Mouse (Mus musculus): ENCODE measurements around the gene Olfr884. TPM values are rescaled to one million over a fixed set of nuclear protein-coding genes. Genes with fewer than 3 reads are reported as not detected.

Gene Olfr884
- not detected in 2 replicates for total RNA-seq (2023)

GRCm38 (mm10) chr9:38046255-38046654 is at the start of gene Olfr884:
Gene Olfr884, plus strand, starts transcription at chr9:38046555.

DNA sequence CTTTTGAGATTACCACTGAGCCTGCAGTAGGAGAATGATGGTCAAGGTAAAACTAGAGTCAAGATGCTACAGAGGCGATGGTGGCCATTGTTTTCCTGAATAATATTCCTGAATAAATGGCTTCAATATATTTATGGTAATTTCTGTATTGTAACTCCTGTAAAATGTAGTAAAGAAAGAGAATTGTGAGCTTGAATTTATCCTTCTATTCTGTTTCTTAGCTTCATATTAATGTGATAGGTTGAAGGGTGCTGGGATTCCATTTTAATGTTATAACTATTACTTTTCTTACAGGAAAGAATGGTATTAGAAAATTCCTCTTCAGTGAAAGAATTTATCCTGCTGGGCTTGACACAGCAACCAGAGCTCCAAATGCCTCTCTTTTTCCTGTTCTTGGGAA is 20.8 kb upstream of the Olfr884 start, which contains the start of gene Olfr883:
Gene Olfr883, plus strand, starts transcription at position 301 of the 400 bp plus-strand sequence.

GRCm38 (mm10) chr9:38061022-38061421 is 14.7 kb downstream of the Olfr884 start, which contains the start of gene Olfr885:
Gene Olfr885, plus strand, starts transcription at chr9:38061322.

DNA sequence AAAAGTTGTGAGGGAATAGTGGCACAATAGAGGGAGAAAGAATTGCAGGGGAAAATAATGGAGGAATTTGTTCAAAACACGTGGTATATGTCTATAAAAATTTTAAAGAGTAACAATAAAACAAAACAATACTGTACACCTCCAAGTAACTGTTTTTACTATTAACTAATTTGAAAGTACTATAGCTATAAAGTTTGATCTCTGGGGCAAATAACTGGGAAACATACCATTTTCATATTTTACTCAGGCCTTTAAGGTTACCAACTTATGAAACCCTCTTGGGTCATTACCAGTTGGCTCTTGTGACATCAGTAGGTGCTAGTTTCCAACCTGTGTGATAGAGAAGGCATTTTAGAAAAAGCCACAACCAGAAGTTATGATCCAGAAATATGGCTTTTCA is 37.4 kb downstream of the Olfr884 start, which contains the start of gene Olfr887:
Gene Olfr887, plus strand, starts transcription at position 301 of the 400 bp plus-strand sequence.

Other genes starting within 250 kb of the Olfr884 start
- gene Olfr876, start 243.5 kb upstream of the Olfr884 start, total RNA-seq (2023) = not detected in 2 replicates
- gene Olfr877, start 192.3 kb upstream of the Olfr884 start, total RNA-seq (2023) = not detected in 2 replicates
- not detected in 2 replicates for gene Olfr145, start 149.8 kb upstream of the Olfr884 start, total RNA-seq (2023)
- not detected in 2 replicates for gene Olfr878, start 128.7 kb upstream of the Olfr884 start, total RNA-seq (2023)
- not detected in 2 replicates for gene Olfr881, start 54.7 kb upstream of the Olfr884 start, total RNA-seq (2023)
- gene Olfr883, start 20.7 kb upstream of the Olfr884 start, total RNA-seq (2023) = not detected in 2 replicates
- gene Olfr885, start 14.8 kb downstream of the Olfr884 start, total RNA-seq (2023) = not detected in 2 replicates
- gene Olfr887, start 37.5 kb downstream of the Olfr884 start, total RNA-seq (2023) = not detected in 2 replicates
- not detected in 2 replicates for gene Olfr888, start 61.6 kb downstream of the Olfr884 start, total RNA-seq (2023)
- not detected in 2 replicates for gene Olfr889, start 68.6 kb downstream of the Olfr884 start, total RNA-seq (2023)
- gene Olfr890, start 96.0 kb downstream of the Olfr884 start, total RNA-seq (2023) = not detected in 2 replicates
- not detected in 2 replicates for gene Olfr891, start 134.3 kb downstream of the Olfr884 start, total RNA-seq (2023)
- gene Olfr893, start 161.8 kb downstream of the Olfr884 start, total RNA-seq (2023) = not detected in 2 replicates
- gene Olfr894, start 171.5 kb downstream of the Olfr884 start, total RNA-seq (2023) = not detected in 2 replicates
- not detected in 2 replicates for gene Olfr143, start 206.2 kb downstream of the Olfr884 start, total RNA-seq (2023)
- gene Olfr895, start 221.3 kb downstream of the Olfr884 start, total RNA-seq (2023) = not detected in 2 replicates
- not detected in 2 replicates for gene Olfr896-ps1, start 244.6 kb downstream of the Olfr884 start, total RNA-seq (2023)

Data from neutrophil, adult 65 days (primary cell).